Mouse (Mus musculus) spleen, adult 2 months (tissue): ENCODE data around the gene Slc39a7. TPM values are rescaled to one million over a fixed set of nuclear protein-coding genes. Genes with fewer than 3 reads are reported as not detected.
"Not testable (repeated sequence)": the region's sequence is repeated elsewhere in the genome, so short reads cannot be mapped to it uniquely, and the experiment has no call there.

Source experiments
- DNase-seq, 2 experiments: peaks; one replicate each; pipeline versions ENCODE4 v3.0.0 to v3.0.0-alpha.2; 2012 to 2021; ENCODE audit warnings: low spot score in 2 of 2, low read depth in 1 of 2
- H3K27ac ChIP-seq: fragments of 200-500 bp; 2 replicates; pipeline ENCODE4 v1.5.1; 2012; ENCODE audit warnings: low read length, inconsistent platforms; ENCODE audit not compliant: insufficient read depth
- H3K27me3 ChIP-seq: fragments of 200-500 bp; 2 replicates; pipeline ENCODE4 v1.6.1; 2012; ENCODE audit warnings: mild to moderate bottlenecking, moderate library complexity, low read length, inconsistent platforms; ENCODE audit not compliant: control insufficient read depth, insufficient read depth
- H3K36me3 ChIP-seq: fragments of 200-500 bp; 2 replicates; pipeline ENCODE4 v1.6.1; 2012; ENCODE audit warnings: mild to moderate bottlenecking, low read length, inconsistent platforms; ENCODE audit not compliant: control insufficient read depth, insufficient read depth
- H3K4me1 ChIP-seq: fragments of 200-500 bp; 2 replicates; pipeline ENCODE4 v1.6.1; 2011; ENCODE audit warnings: inconsistent platforms; ENCODE audit not compliant: control insufficient read depth, insufficient read depth, insufficient read length
- H3K4me3 ChIP-seq: fragments of 200-500 bp; 2 replicates; pipeline ENCODE4 v1.5.1; 2011; ENCODE audit warnings: mild to moderate bottlenecking, inconsistent platforms; ENCODE audit not compliant: insufficient read depth, insufficient read length; ENCODE audit errors: extremely low read depth
- CTCF ChIP-seq: fragments of 200-500 bp; IDR thresholded peaks from 2 replicates; pipeline ENCODE4 v1.5.1; 2011; ENCODE audit warnings: mild to moderate bottlenecking, inconsistent platforms; ENCODE audit not compliant: insufficient read depth, insufficient read length, insufficient replicate concordance; ENCODE audit errors: extremely low read depth
- POLR2A ChIP-seq: fragments of 200-500 bp; IDR thresholded peaks from 2 replicates; pipeline ENCODE4 v1.6.1; 2011; ENCODE audit warnings: low read depth, low read length, inconsistent platforms
- WGBS: fragments of 180-500 bp; shearing (Covaris S2); methylation state at CpG from one replicate; pipeline ENCODE4 v1.1.7; 2018; 5-methylcytosine and 5-hydroxymethylcytosine counted together
- polyA plus RNA-seq: library from polyadenylated mRNA; depleted of rRNA; stranded (reverse); fragments of >200 nt; gene quantifications from 2 replicates; pipeline ENCODE4 v1.2.3, GENCODE M21; 2012

Slc39a7 gene
- polyA plus RNA-seq, 1 experiment = 86.8 TPM

GRCm38 (mm10) chr17:34022987-34023386, 8.5 kb downstream of the Slc39a7 start:
- Histone ChIP-seq H3K36me3 (peaks cover 14% of the 10 kb centered on the region), H3K4me3 (no peak overlapping the region), H3K27me3 (no peaks in the 10 kb centered on the region), H3K27ac (no peak overlapping the region), H3K4me1 (peaks cover 15% of the 10 kb centered on the region; the same call in 1 of the 2 replicates)
- TF ChIP-seq CTCF (no peak), POLR2A (no peak)
- 96% methylated on average over 20 of the region's 20 CpGs for WGBS
- no peak for DNase-seq

GRCm38 (mm10) chr17:34022414-34022783, 9.1 kb downstream of the Slc39a7 start:
- 98% methylated on average over 14 of the region's 14 CpGs for WGBS
- Histone ChIP-seq H3K27ac (no peak overlapping the region), H3K27me3 (no peaks in the 10 kb centered on the region), H3K4me3 (no peak overlapping the region), H3K4me1 (peaks cover 13% of the 10 kb centered on the region; the same call in 1 of the 2 replicates), H3K36me3 (peaks cover 14% of the 10 kb centered on the region)
- no peak for DNase-seq
- TF ChIP-seq CTCF (no peak), POLR2A (no peak)

- no peak overlapping the region for H3K4me3 ChIP-seq
- H3K27ac ChIP-seq = no peak overlapping the region
- no peak for TF ChIP-seq CTCF
- TF ChIP-seq POLR2A = no peak
- 96% methylated on average over 22 of the region's 23 CpGs for WGBS
- H3K36me3 ChIP-seq = peaks cover 14% of the 10 kb centered on the region
- no peaks in the 10 kb centered on the region for H3K27me3 ChIP-seq
- DNase-seq = no peak
- H3K4me1 ChIP-seq = peaks cover 9% of the 10 kb centered on the region; the same call in 1 of the 2 replicates
Measured at GRCm38 (mm10) chr17:34021539-34022413, 9.7 kb downstream of the Slc39a7 start.

- no peak for TF ChIP-seq POLR2A
- Histone ChIP-seq H3K4me1 (no peaks in the 10 kb centered on the region), H3K27ac (no peak overlapping the region), H3K36me3 (no peaks in the 10 kb centered on the region), H3K4me3 (no peak overlapping the region), H3K27me3 (no peaks in the 10 kb centered on the region)
- DNase-seq = no peak
- 94% methylated on average over 8 of the region's 8 CpGs for WGBS
Measured at GRCm38 (mm10) chr17:34013436-34013835, 18.0 kb downstream of the Slc39a7 start.

- WGBS = 81% methylated on average over 5 of the region's 5 CpGs
- Histone ChIP-seq H3K36me3 (no peaks in the 10 kb centered on the region), H3K27me3 (no peaks in the 10 kb centered on the region), H3K4me1 (no peaks in the 10 kb centered on the region), H3K4me3 (no peak overlapping the region), H3K27ac (no peak overlapping the region)
- no peak for TF ChIP-seq CTCF
- TF ChIP-seq POLR2A = no peak
- DNase-seq = no peak
Measured at GRCm38 (mm10) chr17:34010156-34010555, 21.3 kb downstream of the Slc39a7 start.

DNA sequence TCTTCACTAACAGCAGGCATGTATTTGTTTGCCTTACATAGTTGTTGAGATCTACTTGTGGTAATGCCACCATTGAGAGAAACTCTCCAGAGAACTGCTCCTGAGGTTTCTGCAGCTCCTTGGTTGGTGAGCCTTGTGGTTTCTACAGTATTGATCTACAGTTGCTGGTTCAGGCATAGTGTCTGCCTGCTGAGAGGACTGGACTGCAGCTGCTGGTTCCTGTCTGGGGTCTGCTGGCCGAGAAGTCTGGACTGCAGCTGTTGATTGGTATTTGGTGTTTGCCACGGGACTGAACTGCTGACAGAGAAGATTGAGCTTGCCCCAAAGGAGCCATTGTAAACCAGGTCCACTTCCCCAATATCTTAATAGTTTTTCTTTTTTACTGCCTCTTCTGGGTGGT, 24.9 kb downstream of the Slc39a7 start:
- no peaks in the 10 kb centered on the region for H3K4me1 ChIP-seq
- TF ChIP-seq CTCF (no peak), POLR2A (no peak)
- DNase-seq = no peak
- no peak overlapping the region for H3K27ac ChIP-seq
- H3K4me3 ChIP-seq = no peak overlapping the region
- H3K27me3 ChIP-seq = no peaks in the 10 kb centered on the region
- WGBS = 61% methylated on average over 2 of the region's 2 CpGs
- no peaks in the 10 kb centered on the region for H3K36me3 ChIP-seq

DNA sequence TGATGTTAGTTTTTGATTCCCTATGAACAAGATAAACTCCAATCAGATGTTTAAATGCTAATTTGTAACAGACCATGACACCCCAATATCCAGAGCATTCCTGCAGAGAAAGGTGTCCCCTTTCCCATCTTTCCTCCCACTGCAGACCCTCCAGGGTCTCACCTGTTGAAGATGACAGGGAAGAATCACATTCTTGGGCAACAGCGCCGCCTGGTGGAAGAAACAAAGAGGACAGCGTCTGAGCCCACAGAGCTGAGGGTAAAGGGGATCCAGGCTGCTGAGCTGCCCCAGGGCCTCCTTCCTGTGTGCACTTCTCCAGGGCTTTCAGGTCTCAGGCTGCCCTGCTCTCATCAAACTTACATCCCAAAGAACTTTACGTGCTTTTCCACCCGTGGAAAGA, 28.1 kb downstream of the Slc39a7 start:
- WGBS = 8% methylated on average over 5 of the region's 5 CpGs
- H3K27ac ChIP-seq = no peak overlapping the region
- TF ChIP-seq CTCF (peak; percentile 38; the same call in 1 of the 2 replicates), POLR2A (no peak)
- no peaks in the 10 kb centered on the region for H3K27me3 ChIP-seq
- H3K36me3 ChIP-seq = peaks cover 10% of the 10 kb centered on the region
- H3K4me3 ChIP-seq = no peak overlapping the region
- peaks cover 4% of the 10 kb centered on the region; the same call in 1 of the 2 replicates for H3K4me1 ChIP-seq
- DNase-seq = peak in 1 of 2 experiments; percentile 56

DNA sequence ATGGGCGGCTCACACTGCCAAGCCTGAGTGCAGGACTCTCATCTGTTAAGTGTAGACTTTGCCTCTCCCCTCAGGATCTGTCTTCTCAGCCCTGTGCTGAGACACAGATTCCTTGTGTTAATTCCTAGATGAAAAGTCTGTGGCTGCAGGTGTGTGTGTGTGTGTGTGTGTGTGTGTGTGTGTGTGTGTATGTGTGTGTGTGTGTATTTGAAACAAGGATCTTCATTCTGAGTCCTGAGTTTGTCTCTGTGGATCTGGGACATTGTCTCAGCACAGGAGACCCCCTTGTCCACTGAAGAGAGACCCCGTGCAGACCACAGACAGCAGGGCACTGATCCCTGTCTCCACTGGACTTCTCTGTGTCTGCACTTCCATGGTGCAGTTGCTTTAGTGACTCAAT, 30.7 kb downstream of the Slc39a7 start:
- Histone ChIP-seq H3K27ac (peak overlapping the region; percentile 83), H3K4me3 (peak overlapping the region; percentile 59), H3K36me3 (peaks cover 19% of the 10 kb centered on the region)
- not testable (repeated sequence) for H3K4me1 ChIP-seq, DNase-seq, H3K27me3 ChIP-seq
- WGBS = 30% methylated on average over 2 of the region's 2 CpGs
